Mouse (Mus musculus): Measurements from ENCODE around the gene AL731706.2. TPM values are rescaled to one million over a fixed set of nuclear protein-coding genes. Genes with fewer than 3 reads are reported as not detected.

The AL731706.2 gene
- 40.4 and 46.1 TPM in 2 replicates for polyA plus RNA-seq (2016; fragmentation: Nextera tagmentation; extraction: Ambion mirVana)

- Histone ChIP-seq H3K9me3 (replicated peaks) (no peaks in the 10 kb centered on the region), H3K27ac (no peak within 1 kb of the TSS), H3K4me3 (no peak within 1 kb of the TSS), H3K36me3 (peaks cover 50% of the 10 kb centered on the region), H3K4me1 (no peaks in the 10 kb centered on the region), H3K27me3 (ENCODE audit: low read depth, poor library complexity, severe bottlenecking) (no peaks in the 10 kb centered on the region)
- DNase-seq (ENCODE audit: low spot score), result no peak
- 95% methylated on average over 2 of the region's 2 CpGs for WGBS
These were observed at the start of gene AL731706.2 for GRCm38 (mm10) chr2:136885579-136885978. Gene AL731706.2 (minus strand): TSS chr2:136885679.

- Histone ChIP-seq H3K4me3 (no peak overlapping the region), H3K27me3 (ENCODE audit: low read depth, poor library complexity, severe bottlenecking) (no peaks in the 10 kb centered on the region), H3K4me1 (peaks cover 10% of the 10 kb centered on the region), H3K36me3 (no peaks in the 10 kb centered on the region), H3K9me3 (replicated peaks) (no peaks in the 10 kb centered on the region), H3K27ac (no peak overlapping the region)
- WGBS, result 83% methylated on average over 4 of the region's 4 CpGs
- DNase-seq (ENCODE audit: low spot score), result no peak
These were observed 35.5 kb upstream of the AL731706.2 start for GRCm38 (mm10) chr2:136921003-136921408.

- no peak overlapping the region for H3K4me3 ChIP-seq
These were observed 34.9 kb upstream of the AL731706.2 start for GRCm38 (mm10) chr2:136920257-136920993.

GRCm38 (mm10) chr2:136919433-136919832 lies 34.0 kb upstream of the AL731706.2 start:
- Histone ChIP-seq H3K36me3 (no peaks in the 10 kb centered on the region), H3K9me3 (replicated peaks) (no peaks in the 10 kb centered on the region), H3K27ac (no peak overlapping the region), H3K27me3 (ENCODE audit: low read depth, poor library complexity, severe bottlenecking) (no peaks in the 10 kb centered on the region), H3K4me1 (peaks cover 10% of the 10 kb centered on the region), H3K4me3 (no peak overlapping the region)
- 100% methylated on average over 1 of the region's 1 CpGs for WGBS
- DNase-seq (ENCODE audit: low spot score), result no peak

More at GRCm38 (mm10) chr2:136920257-136920993, 34.9 kb upstream of the AL731706.2 start:
- no peaks in the 10 kb centered on the region for H3K9me3 ChIP-seq (replicated peaks)
- no peaks in the 10 kb centered on the region for H3K27me3 ChIP-seq (ENCODE audit: low read depth, poor library complexity, severe bottlenecking)
- WGBS, result 74% methylated on average over 3 of the region's 3 CpGs
- H3K4me1 ChIP-seq, result peaks cover 10% of the 10 kb centered on the region
- no peak overlapping the region for H3K27ac ChIP-seq
- no peak for DNase-seq (ENCODE audit: low spot score)
- no peaks in the 10 kb centered on the region for H3K36me3 ChIP-seq

- Histone ChIP-seq H3K4me3 (no peak overlapping the region), H3K36me3 (no peaks in the 10 kb centered on the region), H3K4me1 (peaks cover 1% of the 10 kb centered on the region), H3K9me3 (replicated peaks) (no peaks in the 10 kb centered on the region), H3K27ac (no peak overlapping the region), H3K27me3 (ENCODE audit: low read depth, poor library complexity, severe bottlenecking) (no peaks in the 10 kb centered on the region)
- DNase-seq (ENCODE audit: low spot score), result no peak
- 74% methylated on average over 3 of the region's 3 CpGs for WGBS
These were observed 28.9 kb upstream of the AL731706.2 start for GRCm38 (mm10) chr2:136914334-136914902.

GRCm38 (mm10) chr2:136913021-136913420 lies 27.5 kb upstream of the AL731706.2 start:
- DNase-seq (ENCODE audit: low spot score), result no peak
- H3K36me3 ChIP-seq, result no peaks in the 10 kb centered on the region
- 81% methylated on average over 3 of the region's 3 CpGs for WGBS
- H3K4me3 ChIP-seq, result no peak overlapping the region
- H3K27ac ChIP-seq, result no peak overlapping the region
- no peaks in the 10 kb centered on the region for H3K4me1 ChIP-seq
- no peaks in the 10 kb centered on the region for H3K27me3 ChIP-seq (ENCODE audit: low read depth, poor library complexity, severe bottlenecking)
- H3K9me3 ChIP-seq (replicated peaks), result no peaks in the 10 kb centered on the region

- no peak for DNase-seq (ENCODE audit: low spot score)
- Histone ChIP-seq H3K4me1 (no peaks in the 10 kb centered on the region), H3K27ac (no peak overlapping the region), H3K4me3 (no peak overlapping the region), H3K9me3 (replicated peaks) (no peaks in the 10 kb centered on the region), H3K27me3 (ENCODE audit: low read depth, poor library complexity, severe bottlenecking) (no peaks in the 10 kb centered on the region), H3K36me3 (no peaks in the 10 kb centered on the region)
- 68% methylated on average over 4 of the region's 4 CpGs for WGBS
These were observed 26.5 kb upstream of the AL731706.2 start for GRCm38 (mm10) chr2:136911958-136912411.

GRCm38 (mm10) chr2:136909298-136909697 lies 23.8 kb upstream of the AL731706.2 start:
- Histone ChIP-seq H3K27me3 (ENCODE audit: low read depth, poor library complexity, severe bottlenecking) (no peaks in the 10 kb centered on the region), H3K4me1 (no peaks in the 10 kb centered on the region), H3K9me3 (replicated peaks) (no peaks in the 10 kb centered on the region), H3K27ac (no peak overlapping the region), H3K4me3 (no peak overlapping the region), H3K36me3 (peaks cover 11% of the 10 kb centered on the region)
- no peak for DNase-seq (ENCODE audit: low spot score)
- 81% methylated on average over 2 of the region's 2 CpGs for WGBS

- Histone ChIP-seq H3K27me3 (ENCODE audit: low read depth, poor library complexity, severe bottlenecking) (no peaks in the 10 kb centered on the region), H3K27ac (no peak overlapping the region), H3K4me1 (no peaks in the 10 kb centered on the region), H3K4me3 (no peak overlapping the region), H3K9me3 (replicated peaks) (no peaks in the 10 kb centered on the region), H3K36me3 (peaks cover 11% of the 10 kb centered on the region)
- no peak for DNase-seq (ENCODE audit: low spot score)
- 93% methylated on average over 3 of the region's 3 CpGs for WGBS
These were observed 23.1 kb upstream of the AL731706.2 start for GRCm38 (mm10) chr2:136908596-136908995.

GRCm38 (mm10) chr2:136896131-136896530 lies 10.7 kb upstream of the AL731706.2 start:
- DNase-seq (ENCODE audit: low spot score), result no peak
- peaks cover 4% of the 10 kb centered on the region; the same call in 1 of the 2 replicates for H3K4me1 ChIP-seq
- H3K4me3 ChIP-seq, result no peak overlapping the region
- H3K27me3 ChIP-seq (ENCODE audit: low read depth, poor library complexity, severe bottlenecking), result no peaks in the 10 kb centered on the region
- H3K36me3 ChIP-seq, result no peaks in the 10 kb centered on the region
- no peak overlapping the region for H3K27ac ChIP-seq
- no peaks in the 10 kb centered on the region for H3K9me3 ChIP-seq (replicated peaks)
- 90% methylated on average over 2 of the region's 2 CpGs for WGBS

- Histone ChIP-seq H3K9me3 (replicated peaks) (no peaks in the 10 kb centered on the region), H3K4me1 (peaks cover 4% of the 10 kb centered on the region; the same call in 1 of the 2 replicates), H3K27ac (no peak overlapping the region), H3K36me3 (peaks cover under 1% of the 10 kb centered on the region; the same call in 1 of the 2 replicates), H3K4me3 (no peak overlapping the region), H3K27me3 (ENCODE audit: low read depth, poor library complexity, severe bottlenecking) (no peaks in the 10 kb centered on the region)
- 90% methylated on average over 2 of the region's 2 CpGs for WGBS
- DNase-seq (ENCODE audit: low spot score), result no peak
These were observed 9.0 kb upstream of the AL731706.2 start for GRCm38 (mm10) chr2:136894494-136894893.

GRCm38 (mm10) chr2:136891951-136892371 lies 6.5 kb upstream of the AL731706.2 start:
- H3K27ac ChIP-seq, result peak overlapping the region; percentile 97
- H3K36me3 ChIP-seq, result peaks cover 4% of the 10 kb centered on the region; the same call in 1 of the 2 replicates
- H3K4me3 ChIP-seq, result peak overlapping the region; percentile 78
- under 1% methylated on average over 23 of the region's 23 CpGs for WGBS
- no peaks in the 10 kb centered on the region for H3K9me3 ChIP-seq (replicated peaks)
- DNase-seq (ENCODE audit: low spot score), result peak; percentile 84
- H3K4me1 ChIP-seq, result peaks cover 4% of the 10 kb centered on the region; the same call in 1 of the 2 replicates
- no peaks in the 10 kb centered on the region for H3K27me3 ChIP-seq (ENCODE audit: low read depth, poor library complexity, severe bottlenecking)

Measured in limb, embryonic 10.5 days (tissue).